Mouse (Mus musculus): ENCODE measurements around the gene Pip5kl1.

The Pip5kl1 gene

DNA sequence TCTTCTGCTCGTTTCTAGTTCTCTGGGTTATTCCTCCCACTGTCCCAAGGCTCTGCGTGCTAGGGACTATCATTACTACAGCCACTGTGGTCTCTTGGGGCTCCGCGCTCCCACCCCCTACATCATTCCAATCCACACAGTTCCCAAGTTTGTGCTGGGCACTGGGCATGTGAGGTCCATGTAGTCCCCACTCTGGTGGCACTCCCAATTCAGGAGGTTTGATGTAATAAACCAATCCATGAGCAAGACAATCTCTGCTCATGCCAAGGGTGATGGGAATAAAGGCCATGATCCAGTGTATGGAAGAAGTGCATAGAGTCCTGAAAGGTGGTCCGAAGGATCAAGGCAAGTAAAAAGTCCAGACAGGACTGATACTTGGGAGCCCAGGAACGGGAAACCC, at the start of gene Pip5kl1:
Pip5kl1 (plus strand) TSS at position 301 of the 400 bp plus-strand sequence.
- no peak for DNase-seq (ENCODE audit: low spot score in 2 of 2)

DNA sequence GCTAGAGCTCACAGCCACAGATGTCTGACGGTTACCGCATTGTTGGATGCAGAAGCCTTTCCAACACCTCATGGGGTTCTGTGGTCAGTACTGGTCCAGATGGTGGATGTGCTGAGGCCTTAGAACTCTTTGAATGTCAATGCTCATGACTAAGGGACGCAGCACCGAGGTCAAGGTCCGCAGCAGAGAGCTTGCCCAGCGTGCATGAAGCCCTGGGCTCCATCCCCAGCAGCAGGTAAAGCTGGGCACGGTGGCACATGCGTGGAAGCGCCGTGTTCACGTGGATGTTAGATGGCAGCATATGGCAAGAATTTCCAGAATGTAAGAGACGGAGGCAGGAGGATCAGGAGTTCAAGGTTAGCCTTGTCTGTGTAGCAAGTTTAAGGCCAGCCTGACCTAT, 48.8 kb upstream of the Pip5kl1 start:
- DNase-seq (ENCODE audit: low spot score in 2 of 2): no peak

DNA sequence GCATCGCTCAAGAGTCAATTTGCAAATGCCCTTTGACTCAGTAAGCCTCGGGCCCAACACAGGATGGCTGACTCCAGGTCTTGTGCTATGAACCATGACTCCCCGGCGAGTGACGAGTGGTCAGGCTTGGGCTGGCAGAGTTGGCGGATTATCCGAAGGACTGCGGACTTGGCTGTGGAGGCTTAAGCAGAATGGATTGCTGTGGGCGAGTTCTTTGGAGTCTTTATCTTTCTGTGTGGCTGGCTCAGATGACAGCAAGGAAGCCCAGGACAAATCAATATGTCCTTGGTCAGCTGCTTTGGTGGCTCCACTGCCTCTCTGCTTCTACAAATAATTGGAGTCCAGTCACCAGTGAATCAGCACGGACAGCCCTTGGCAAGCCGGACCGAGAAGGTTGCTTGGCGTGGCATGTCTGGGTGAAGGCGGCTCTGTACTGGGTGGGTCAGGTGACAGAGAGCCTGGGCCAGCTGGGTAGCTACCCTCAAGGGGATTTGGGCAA, 47.1 kb upstream of the Pip5kl1 start:
- DNase-seq (ENCODE audit: low spot score in 2 of 2): no peak

DNA sequence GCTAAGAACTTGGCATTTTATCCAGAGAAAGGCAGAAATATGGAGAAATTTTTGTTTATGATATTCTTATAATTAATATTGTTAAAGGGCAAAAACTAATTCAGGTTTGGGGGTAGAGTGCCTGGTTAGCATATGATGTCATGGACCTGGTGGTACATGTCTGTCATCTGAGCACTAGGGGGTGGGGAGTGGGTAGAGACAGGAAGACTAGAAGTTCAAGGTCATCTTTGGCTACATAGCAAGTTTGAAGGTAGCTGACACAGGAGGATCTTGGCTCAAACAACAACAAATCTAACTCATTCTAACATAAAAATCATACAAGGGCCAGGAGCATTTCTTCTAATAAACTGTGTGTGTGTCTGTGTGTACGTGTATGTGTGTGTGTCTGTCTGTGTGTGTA, 46.3 kb upstream of the Pip5kl1 start:
- no peak for DNase-seq (ENCODE audit: low spot score in 2 of 2)

DNA sequence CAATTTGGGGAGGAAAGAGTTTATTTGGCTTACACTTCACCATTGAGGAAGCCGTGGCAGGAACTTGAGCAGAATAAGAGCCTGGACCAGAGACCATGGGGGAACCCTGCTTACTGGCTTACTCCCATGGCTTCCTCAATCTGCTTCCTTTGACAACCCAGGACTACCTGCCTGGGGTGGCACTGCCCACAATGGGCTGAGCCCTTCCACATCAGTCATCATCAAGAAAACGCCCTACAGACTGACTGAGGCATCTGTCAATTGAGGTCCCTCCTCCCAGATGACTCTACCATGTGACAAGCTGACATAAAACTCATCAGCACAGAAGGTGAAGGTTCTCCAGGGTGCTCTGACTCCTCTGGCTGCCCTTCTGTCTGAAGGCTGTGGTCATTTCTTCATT, 44.1 kb upstream of the Pip5kl1 start:
- DNase-seq (ENCODE audit: low spot score in 2 of 2): no peak

DNA sequence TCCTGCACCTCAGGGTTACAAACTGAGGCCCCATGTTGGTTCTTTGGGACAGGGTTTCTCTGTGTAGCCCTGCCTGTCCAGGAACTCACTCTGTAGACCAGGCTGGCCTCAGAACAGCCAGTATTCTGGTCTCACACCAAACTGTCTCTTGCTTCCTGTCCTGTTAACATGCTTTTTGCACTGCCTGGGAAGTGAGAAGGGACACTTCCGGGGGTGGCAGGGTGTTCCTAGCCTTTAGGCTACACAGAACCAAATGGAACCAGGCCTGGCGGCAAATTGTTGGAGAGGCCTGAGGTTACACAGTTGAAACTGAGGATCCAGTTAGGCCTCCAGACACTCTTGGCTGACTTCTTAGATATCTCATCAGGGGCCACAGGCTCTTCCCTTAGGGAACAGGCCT, 41.4 kb upstream of the Pip5kl1 start:
- no peak for DNase-seq (ENCODE audit: low spot score in 2 of 2)

DNA sequence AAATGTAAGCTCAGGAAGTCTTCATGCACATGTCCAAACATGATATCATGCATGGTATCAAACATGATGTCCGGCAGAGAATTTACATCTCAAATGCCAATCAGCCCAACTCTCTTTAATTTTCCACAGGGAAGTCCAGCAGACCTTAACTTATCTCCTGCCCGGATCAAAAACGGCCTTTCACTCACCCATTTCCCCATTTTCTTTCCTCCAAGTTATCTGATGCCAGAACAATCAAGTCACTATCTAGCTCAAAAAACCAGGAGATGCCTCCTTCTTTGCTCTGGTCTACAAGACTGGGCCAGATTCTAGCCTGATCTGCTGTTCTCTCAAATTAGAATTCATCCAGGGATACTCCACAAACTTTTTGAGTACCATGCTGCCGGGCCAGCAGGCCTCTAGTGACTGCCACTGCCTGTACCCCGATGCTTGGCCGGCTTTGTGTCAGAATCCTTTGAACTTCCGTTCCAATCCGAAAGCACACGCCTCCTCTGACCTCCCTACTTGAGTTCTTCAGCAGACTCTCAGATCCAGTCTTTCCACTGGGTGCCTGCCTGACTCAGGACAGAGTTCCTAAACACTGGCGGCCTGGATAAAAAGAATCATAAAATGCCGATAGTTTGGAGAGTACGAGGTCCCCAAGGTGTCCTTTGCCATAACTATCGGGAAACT, 40.4 kb upstream of the Pip5kl1 start:
- DNase-seq (ENCODE audit: low spot score in 2 of 2): no peak

DNA sequence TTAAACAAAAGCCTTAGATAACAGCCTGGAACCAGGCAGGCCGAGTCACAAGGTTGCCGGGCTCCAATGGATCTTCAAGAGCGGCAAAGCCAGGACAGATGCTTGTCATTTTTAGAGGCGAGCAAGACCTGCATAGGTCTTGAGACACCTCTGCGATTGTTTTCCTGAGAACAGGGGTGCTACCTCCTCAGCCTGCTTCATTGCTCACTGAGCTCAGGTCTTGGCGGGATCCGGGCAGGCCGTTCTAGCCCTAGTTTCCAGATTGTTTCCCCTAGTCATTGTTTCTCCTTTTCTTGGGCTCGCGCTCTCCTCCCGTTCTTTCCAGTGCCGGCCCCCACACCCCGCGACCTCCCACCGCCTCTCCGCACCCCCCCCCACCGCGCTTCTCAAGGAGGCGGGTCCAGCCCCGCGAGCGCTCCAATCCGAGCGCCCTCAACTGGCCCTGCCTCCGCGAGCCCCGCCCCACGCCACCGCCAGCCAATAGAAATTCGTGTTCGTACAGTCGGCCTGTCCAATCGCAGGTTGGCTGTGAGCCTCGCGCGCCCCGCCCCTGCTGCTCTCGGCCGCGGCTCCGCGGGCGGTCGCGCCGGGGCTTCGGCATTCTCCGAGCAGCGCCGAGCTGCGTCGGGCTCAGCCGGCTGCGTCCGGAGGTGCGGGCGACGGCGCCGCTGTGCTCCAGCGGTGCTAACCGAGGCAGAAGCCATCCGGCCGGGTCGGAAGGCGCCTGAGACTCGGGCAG, 39.7 kb upstream of the Pip5kl1 start, which contains the start of gene Fam102a:
Fam102a (plus strand) TSS at position 600 of the 739 bp plus-strand sequence.
- peak; percentile 98 to 99 for DNase-seq (ENCODE audit: low spot score in 2 of 2)

DNA sequence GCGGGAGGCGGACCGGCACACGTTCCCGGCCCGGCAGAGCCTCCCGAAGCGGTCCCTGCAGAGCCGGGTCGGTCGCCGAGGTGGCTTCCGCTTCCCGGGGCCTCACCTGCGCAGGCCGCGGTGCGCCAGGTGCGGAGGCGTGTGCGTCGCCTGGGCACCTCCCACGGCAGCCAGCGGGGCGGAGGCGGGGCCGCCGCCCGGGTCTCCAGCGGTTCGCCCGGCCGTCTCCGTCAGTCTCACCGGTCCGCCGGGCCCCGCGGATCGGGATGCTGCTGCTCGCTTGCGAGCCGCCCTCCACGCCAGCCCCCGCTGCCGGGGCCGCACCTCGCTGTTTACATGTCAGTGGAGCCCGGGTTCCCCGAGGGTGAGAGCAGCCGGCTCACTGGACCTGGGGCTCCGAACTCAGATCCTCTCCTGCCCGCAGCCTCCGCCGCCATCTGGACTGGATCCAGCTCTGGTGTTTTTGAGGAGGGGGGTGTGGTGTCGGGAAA, 39.1 kb upstream of the Pip5kl1 start:
- DNase-seq (ENCODE audit: low spot score in 2 of 2): peak; percentile 36 to 45

DNA sequence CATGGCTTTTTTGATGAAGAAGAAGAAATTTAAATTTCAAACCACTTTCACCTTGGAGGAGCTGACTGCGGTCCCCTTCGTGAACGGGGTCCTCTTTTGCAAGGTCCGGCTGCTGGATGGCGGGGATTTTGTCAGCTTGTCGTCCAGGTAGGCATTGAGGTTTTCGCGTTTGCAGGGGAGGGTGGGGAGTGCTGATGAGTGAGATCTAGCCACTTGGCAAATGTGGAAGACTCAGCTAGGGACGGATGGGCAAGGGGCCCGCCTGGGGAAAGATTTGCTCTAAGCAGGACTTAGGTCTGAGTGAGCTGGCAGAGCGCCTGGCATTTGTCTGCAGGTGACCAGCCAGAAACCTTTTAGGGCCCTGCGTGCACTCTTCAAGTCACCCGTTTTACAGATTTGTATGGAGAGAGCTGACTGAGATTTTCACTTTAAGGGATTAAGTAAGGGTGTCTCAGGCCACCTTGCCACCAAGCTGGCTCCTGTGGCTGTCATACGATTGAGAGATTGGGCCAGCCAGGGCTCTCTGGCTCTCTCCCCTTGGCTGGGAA, 38.4 kb upstream of the Pip5kl1 start:
- no peak for DNase-seq (ENCODE audit: low spot score in 2 of 2)

DNA sequence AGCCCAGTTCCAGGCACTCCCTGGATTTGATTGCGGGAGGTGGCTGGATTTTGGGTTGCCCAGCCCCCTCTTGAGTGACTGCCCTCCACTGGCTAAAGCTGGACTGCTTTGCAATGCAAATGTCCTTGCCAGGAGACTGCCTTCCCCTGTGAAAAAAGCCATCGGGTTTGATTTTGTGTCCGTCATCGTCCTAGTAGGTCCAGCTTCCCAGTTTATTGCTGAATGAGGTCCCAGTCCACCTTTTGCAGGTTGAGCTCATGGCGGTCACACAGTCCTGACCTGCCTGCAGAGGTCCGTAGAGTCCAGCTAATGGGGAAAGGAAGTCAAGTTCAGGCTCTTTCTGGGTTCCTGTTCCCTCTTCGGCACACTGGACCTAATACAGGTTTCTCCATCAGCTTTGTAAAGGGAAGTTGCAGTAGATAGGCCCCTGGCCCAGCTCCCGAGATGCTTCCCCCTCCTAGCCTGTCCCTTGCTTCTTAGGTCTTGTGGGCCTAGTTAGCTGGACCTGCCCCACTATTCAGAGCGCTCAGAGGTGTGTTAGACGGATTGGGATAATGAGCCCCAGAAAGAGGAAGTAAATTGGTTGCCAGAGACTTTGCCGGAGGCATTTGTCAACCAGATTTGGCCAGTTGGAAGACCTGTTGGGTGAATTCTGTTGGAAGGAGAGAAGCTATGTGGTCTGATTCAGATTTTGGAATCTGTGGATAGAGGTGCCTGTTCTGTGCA, 37.8 kb upstream of the Pip5kl1 start:
- DNase-seq (ENCODE audit: low spot score in 2 of 2): peak; percentile 54 to 70

DNA sequence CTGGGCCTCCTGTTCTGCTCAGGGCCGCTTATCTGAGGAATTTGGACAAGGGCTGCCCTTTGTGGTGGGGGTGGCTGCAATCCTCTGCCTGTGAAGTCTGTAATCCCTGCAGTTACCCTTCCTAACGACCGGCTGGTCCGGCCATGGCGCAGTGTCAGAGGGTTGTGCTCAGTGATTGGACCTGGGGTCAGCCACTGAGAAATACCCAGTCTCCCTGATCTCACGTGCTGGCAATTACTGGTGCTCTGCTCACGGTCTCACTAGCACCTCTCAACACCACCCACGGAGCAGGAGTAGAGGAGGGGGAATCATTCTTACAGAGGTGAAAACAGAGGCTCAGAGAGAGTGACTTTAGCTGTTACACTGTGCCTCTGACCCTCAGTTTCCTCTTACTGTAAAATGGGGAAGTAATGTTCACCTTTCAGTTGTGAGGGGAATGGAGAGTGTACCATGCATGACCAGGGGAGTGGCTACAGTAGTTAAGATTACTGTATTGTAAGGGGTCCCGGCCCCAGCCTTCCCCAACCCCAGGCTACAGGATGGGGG, 37.2 kb upstream of the Pip5kl1 start:
- DNase-seq (ENCODE audit: low spot score in 2 of 2): no peak

DNA sequence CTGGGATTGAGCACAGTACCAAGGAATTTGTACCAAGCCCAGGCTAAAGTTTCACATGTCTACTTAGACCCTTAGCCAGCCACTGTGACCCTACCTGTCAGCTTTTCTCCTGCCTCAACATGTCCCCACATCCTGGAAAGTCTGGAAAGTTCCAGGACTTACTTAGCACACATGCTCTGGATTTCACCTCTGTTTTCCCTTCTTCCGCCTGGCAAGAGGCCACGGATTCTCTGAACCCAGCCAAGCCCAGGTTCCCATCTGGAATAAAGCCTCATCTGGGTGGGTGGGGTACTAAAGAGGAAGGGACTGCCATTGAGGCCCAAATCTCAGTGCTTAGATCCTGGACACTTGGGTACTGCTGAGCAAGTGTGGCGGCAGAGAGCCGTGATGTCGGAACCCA, 36.7 kb upstream of the Pip5kl1 start:
- DNase-seq (ENCODE audit: low spot score in 2 of 2): no peak

DNA sequence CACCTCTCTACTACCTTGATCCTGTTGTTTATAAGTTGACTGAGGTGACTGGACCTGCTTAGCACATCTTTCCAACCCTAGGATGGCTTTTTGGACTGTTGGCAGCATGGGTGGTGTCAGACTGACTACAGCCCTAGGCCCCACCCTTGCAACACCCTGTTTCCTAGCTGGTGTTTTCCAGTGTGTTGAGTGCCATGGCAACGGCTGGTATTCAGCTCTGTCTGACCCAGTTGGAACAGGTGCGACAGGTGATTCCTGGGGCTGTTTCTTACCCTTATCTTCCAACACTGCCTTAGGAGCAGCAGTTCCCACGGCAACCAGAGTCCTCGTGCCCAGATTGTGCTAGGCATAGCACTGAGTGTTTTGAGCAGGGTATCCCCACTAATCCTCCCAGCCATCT, 36.1 kb upstream of the Pip5kl1 start:
- no peak for DNase-seq (ENCODE audit: low spot score in 2 of 2)

DNA sequence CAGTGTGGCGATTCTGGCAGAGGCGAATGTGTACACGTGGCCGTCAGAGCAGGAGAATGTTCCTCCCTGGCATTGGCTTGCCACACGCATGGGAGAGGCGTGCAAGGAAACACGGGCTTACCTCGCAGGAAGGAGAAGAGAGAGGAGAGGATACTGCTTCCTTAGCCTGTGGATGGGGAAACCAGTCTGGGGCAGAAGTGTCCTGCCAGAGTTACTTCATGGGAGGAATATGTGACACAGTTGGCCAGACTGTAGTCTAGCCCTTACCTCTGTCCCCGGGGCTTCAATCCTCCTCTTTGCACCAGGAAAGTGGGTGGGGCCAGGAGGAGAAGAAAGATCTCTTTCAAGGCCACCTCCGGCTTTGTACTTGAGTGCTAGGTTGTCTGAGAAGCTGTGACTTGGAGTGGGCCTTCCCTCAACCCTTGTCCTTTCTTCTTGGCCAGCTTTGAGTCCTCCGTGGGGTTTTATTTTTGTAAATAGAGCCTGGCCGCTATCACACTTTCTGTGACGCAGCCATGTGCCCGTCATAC, 35.1 kb upstream of the Pip5kl1 start:
- no peak for DNase-seq (ENCODE audit: low spot score in 2 of 2)

DNA sequence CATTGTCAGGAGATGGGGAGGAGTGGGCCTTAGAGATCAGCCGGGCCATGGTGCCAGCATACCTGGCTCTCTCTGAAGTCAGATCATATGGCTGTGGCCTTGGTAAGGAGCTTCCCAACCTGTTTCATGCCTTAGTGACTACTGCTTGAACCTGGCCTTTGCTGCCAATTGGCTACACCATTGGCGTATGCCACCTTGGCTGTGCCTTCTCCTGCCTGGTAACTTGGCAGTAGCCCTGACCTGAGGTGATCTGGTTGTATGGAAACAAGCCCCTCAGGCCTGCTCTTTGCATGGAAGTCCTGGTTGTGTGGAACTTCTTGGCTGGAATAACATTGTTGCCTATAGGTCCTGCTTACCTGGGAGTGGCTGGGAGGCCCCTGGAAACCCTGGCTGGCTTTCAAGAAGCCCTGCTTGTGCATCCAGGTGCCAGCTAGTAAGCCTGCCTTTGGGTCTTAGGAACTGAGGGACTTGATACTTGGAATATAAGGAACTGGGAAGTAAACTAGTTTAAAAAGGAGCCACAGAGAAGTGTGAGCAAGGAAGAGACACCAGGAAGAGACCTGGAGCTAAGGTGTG, 33.2 kb upstream of the Pip5kl1 start:
- DNase-seq (ENCODE audit: low spot score in 2 of 2): no peak

DNA sequence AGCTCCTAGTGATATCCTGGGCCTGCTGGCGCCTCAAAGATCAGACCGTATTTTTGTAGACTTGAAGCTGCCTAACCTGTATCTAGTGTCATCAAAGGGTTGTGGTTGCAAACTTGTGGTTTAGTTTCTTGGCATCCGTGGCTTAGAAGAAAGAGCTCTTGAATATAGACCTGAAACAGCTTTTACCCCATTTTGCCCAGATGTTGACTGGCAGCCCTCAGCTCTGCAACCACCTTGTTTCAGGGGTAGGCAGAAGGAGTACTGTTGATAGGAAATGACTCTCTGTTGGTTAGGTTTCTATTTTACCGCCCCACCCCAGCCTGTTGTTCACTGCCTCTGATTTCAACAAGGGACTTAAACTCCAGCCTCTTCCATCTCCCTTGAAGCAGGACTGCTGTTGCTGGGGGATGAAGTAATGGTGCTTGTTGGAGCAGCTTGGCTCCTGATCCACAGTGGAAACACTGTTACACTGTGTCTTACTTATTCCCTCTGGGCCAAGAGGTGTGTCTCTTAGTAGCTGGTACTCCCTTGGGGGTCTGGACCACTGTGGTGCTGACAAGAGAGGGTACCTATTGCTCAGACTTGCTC, 32.5 kb upstream of the Pip5kl1 start:
- DNase-seq (ENCODE audit: low spot score in 2 of 2): no peak

DNA sequence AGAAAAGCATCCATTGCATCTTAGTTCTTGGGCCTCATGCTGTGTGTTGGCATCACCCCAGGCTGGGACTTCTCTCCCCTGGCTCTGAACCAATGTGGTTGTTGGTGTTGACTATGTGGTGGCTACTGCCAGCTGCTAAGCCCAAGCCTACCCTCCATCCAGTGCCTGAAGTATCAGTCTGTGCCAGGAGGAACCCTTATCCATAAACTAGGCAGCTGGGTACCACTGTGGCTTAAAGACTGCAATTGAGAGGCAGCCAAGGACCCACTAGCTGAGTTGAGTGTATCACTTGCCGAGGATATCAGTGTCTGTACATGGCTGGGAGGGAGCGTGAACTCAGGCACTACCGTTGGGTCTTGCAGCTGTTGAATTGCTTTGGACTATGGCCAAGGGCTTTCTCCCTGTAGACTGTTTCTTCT, 31.6 kb upstream of the Pip5kl1 start:
- DNase-seq (ENCODE audit: low spot score in 2 of 2): no peak

DNA sequence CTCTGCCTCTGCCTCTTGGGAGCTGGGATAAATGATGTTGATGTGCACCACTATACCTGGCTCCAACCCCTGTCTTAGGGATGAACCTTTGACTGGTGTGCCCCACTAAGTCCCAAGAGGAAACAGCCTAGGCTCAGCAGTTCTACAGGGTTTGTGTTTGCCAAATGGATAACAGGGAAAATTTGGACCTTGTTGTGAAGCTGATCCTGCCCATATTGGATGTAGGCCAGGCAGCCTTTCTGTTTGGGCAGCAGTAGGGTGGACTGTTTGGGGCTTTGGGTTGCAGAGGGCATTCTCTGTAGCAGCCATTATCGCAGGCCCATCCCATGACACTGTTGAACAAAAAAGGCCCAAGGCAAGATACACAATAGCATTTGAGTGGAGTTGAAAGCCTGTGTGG, 27.6 kb upstream of the Pip5kl1 start:
- DNase-seq (ENCODE audit: low spot score in 2 of 2): no peak

DNA sequence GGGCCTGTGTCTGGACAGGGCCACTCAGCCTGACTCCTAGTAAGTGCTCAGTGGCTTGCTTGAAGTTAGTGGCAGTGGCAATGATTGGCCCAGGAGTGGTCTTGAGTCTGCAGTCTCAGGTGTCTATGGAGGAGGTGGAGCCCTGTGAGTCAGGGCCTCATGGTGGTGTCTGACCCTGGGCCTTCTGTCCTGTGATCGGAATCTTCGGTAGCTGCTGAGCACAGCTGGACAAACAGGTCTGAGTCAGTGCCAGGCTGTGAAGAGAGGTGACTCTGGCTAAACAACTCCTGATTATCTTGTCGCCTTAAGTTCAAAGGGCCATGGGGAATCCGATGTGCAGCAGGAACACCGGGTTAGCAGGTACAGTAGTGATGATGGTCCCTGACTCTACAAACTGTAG, 27.2 kb upstream of the Pip5kl1 start:
- DNase-seq (ENCODE audit: low spot score in 2 of 2): no peak

Data from right cerebral cortex, adult 2 months (tissue).